Mouse (Mus musculus): ENCODE measurements around the gene Fxr2.

Fxr2 gene

GRCm38 (mm10) chr11:69632284-69633089 is at the start of gene Fxr2:
TSS of gene Fxr2 (plus strand) at chr11:69632990.
- DNase-seq (ENCODE audit: low spot score) = peak; percentile 100

DNA sequence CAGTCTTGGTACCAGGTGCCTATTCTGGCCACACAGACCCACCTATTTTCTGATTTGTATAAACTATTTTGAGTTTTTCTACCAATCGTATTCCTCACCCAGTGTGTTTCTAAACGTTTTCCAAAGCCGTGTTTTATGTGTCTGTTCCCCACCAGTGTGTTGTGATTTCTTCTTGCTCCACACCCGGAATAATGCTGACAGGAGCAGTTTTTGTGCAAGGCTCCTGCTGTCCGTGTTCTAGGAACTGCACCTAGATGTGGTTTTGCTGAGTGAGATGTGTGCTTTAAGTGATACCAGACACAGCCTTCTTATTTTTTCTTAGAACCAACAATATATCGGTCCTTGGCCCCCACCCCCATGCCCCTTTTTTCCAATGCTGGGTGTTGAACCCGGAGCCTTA is 48.8 kb upstream of the Fxr2 start:
- DNase-seq (ENCODE audit: low spot score) = no peak

- no peak for DNase-seq (ENCODE audit: low spot score)
These were observed 47.9 kb upstream of the Fxr2 start for GRCm38 (mm10) chr11:69584937-69585336.

DNA sequence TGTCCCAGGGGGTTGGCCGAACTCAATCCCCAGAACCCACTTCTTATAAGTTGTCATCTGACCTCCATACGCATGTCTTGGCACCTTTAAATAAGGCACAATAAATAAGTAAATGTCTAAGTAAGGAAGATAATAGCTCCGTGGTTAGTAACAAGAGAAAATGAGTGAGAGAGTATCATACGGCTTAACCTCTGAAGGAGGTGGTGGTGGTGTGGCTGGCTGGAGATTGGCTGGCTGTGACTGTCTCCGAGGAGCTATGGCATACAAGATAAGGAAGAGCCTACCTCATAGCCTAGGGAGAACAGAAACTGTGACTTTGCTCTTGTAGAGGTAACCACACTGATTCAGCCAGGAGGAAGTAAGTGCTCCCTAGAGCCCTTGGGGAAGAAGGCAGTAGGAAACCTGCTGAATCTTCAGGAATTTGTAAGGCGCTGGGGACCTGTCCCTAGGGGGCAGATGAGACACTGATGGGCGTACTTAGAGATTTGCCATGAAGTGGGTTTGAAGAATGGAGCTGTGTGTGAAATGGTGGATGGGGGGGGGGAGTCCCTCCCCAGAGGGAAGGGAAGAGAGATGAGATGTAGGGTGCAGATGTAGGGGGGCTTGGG is 47.0 kb upstream of the Fxr2 start:
- no peak for DNase-seq (ENCODE audit: low spot score)

- DNase-seq (ENCODE audit: low spot score) = no peak
These were observed 43.5 kb upstream of the Fxr2 start for GRCm38 (mm10) chr11:69589207-69589834.

GRCm38 (mm10) chr11:69590622-69591021 is 42.2 kb upstream of the Fxr2 start:
- no peak for DNase-seq (ENCODE audit: low spot score)

- no peak for DNase-seq (ENCODE audit: low spot score)
These were observed 41.4 kb upstream of the Fxr2 start for GRCm38 (mm10) chr11:69591424-69591823.

- no peak for DNase-seq (ENCODE audit: low spot score)
These were observed 40.7 kb upstream of the Fxr2 start for GRCm38 (mm10) chr11:69591899-69592637.

- no peak for DNase-seq (ENCODE audit: low spot score)
These were observed 40.0 kb upstream of the Fxr2 start for GRCm38 (mm10) chr11:69592799-69593198.

- no peak for DNase-seq (ENCODE audit: low spot score)
These were observed 37.9 kb upstream of the Fxr2 start for GRCm38 (mm10) chr11:69594853-69595252.

DNA sequence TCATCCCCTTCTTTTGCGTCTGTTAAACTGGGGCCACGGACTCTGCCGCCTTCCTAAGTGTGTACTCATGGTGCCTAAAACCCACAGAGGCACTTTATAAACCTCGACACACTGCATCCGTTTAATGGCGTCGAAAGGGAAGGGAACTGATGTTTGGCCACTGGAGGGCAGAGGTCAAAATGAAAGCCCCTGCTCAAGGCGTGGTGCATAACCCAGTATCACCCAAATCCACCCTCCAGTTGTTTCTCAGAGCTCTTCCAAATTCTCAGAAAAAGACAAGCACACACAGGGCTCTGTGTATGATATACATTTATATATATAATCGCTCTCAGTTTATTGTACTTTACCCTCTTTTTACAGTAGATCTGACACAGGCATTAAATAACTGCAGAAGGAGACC is 33.4 kb upstream of the Fxr2 start:
- DNase-seq (ENCODE audit: low spot score) = no peak

GRCm38 (mm10) chr11:69600098-69600497 is 32.7 kb upstream of the Fxr2 start:
- peak; percentile 41 for DNase-seq (ENCODE audit: low spot score)

GRCm38 (mm10) chr11:69601768-69602167 is 31.0 kb upstream of the Fxr2 start:
- no peak for DNase-seq (ENCODE audit: low spot score)

DNA sequence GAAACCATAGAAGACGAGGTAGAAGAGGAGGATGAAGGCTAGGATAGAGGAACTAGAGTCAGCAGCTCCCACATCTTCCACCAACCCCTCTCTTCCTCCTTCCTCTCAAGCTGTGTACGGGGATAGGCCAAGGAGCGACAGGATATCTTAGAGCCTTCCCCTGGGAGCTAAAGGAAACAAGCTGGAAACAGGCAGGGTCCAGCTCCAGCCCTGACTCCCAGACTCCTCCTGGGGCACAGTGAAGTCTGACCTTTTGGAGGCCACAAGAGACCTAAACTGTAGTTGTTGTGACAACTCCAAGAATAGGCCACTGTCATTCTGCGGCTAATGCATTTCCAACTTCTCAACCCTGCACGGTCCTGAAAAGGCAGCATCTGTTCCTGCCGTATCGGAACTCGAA is 29.3 kb upstream of the Fxr2 start:
- DNase-seq (ENCODE audit: low spot score) = no peak

GRCm38 (mm10) chr11:69604347-69604746 is 28.4 kb upstream of the Fxr2 start:
- peak; percentile 31 for DNase-seq (ENCODE audit: low spot score)

- DNase-seq (ENCODE audit: low spot score) = peak; percentile 65
These were observed 27.8 kb upstream of the Fxr2 start for GRCm38 (mm10) chr11:69604795-69605664.

- peak; percentile 87 for DNase-seq (ENCODE audit: low spot score)
These were observed 26.9 kb upstream of the Fxr2 start, which contains the start of gene Atp1b2 for GRCm38 (mm10) chr11:69605726-69606490. TSS of gene Atp1b2 (minus strand) at chr11:69605942.

- DNase-seq (ENCODE audit: low spot score) = no peak
These were observed 26.3 kb upstream of the Fxr2 start for GRCm38 (mm10) chr11:69606491-69606795.

GRCm38 (mm10) chr11:69606832-69607231 is 26.0 kb upstream of the Fxr2 start:
- DNase-seq (ENCODE audit: low spot score) = no peak

DNA sequence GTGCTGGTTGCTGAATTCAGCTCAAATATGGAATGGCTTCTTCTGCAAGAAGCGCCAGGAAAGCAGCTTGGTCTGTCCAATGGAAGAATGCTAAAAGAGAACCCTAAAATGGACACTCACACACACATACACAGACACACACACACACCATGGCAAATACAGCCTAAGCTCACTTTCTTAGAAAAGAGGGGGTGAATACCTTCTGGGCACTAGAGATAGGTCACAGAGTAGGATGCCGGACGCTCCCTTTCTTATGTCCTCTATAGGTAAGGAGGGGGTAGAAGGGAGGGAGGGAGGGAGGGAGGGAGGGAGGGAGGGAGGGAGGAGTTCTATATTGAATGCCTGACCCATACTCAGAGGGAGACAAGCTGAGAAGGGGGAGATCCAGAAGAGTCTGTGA is 24.3 kb upstream of the Fxr2 start:
- no peak for DNase-seq (ENCODE audit: low spot score)

DNA sequence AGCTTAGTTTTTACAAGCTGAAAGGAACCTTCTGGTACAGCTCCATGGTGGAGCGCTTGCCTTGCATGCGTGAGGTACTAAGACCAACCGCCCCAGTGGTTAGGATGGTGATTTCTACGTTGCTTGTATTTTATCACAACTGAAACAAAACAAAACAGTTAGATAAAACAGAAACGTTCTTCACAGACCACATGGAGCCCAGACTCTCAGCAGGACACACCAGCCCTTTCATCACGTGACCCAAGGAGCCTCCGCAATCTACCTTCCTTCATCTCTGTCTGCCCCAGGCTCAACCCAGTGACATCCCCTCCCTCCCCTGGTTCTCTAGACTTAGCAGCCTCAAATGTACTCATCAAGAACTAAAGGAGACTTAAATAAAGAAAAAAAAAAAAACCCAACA is 23.4 kb upstream of the Fxr2 start:
- DNase-seq (ENCODE audit: low spot score) = no peak

Data from retina, embryonic 14.5 days (tissue).